Mouse (Mus musculus) forebrain, embryonic 14.5 days (tissue): Measurements from ENCODE around the gene Hbb-y. TPM values are rescaled to one million over a fixed set of nuclear protein-coding genes. Genes with fewer than 3 reads are reported as not detected.
"Not testable (repeated sequence)": the region's sequence is repeated elsewhere in the genome, so short reads cannot be mapped to it uniquely, and the experiment has no call there.

Experiments used
- ATAC-seq: fragments of 200-750 bp; cut with Nextera tagmentation; 2 replicates; pipeline ENCODE4 v1.8.0; 2017; ENCODE audit warnings: mild to moderate bottlenecking, moderate library complexity
- DNase-seq: peaks from one replicate; pipeline ENCODE4 v3.0.0-alpha.2; 2015; ENCODE audit warnings: low spot score
- H3K27ac ChIP-seq: fragments of 300-500 bp; sonication (generic); 2 replicates; pipeline ENCODE4 v1.5.1; 2014; ENCODE audit warnings: low read depth, mild to moderate bottlenecking, control low read depth, low read length, moderate library complexity
- H3K27me3 ChIP-seq: fragments of 300-500 bp; sonication (generic); replicated peaks from 2 replicates; pipeline ENCODE4 v1.6.1; 2014; ENCODE audit warnings: low read length, control low read depth, mixed read lengths; ENCODE audit not compliant: control insufficient read depth, insufficient read depth
- H3K36me3 ChIP-seq: fragments of 300-500 bp; sonication (generic); 2 replicates; pipeline ENCODE4 v1.6.1; 2014; ENCODE audit warnings: low read length, control low read depth; ENCODE audit not compliant: control insufficient read depth, insufficient read depth
- H3K4me1 ChIP-seq: fragments of 300-500 bp; sonication (generic); 2 replicates; pipeline ENCODE4 v1.6.1; 2014; ENCODE audit warnings: antibody characterized with exemption, low read length, control low read depth; ENCODE audit not compliant: control insufficient read depth, insufficient read depth
- H3K4me2 ChIP-seq: fragments of 300-500 bp; sonication (generic); 2 replicates; pipeline ENCODE4 v1.6.1; 2014; ENCODE audit warnings: mild to moderate bottlenecking, control low read depth, low read length
- H3K4me3 ChIP-seq: fragments of 300-500 bp; sonication (generic); 2 replicates; pipeline ENCODE4 v1.5.1; 2014; ENCODE audit warnings: low read depth, low read length, control low read depth
- H3K9ac ChIP-seq: fragments of 300-500 bp; sonication (generic); 2 replicates; pipeline ENCODE4 v1.6.1; 2014; ENCODE audit warnings: mild to moderate bottlenecking, low read length, control low read depth, moderate library complexity
- H3K9me3 ChIP-seq: fragments of 300-500 bp; sonication (generic); replicated peaks from 2 replicates; pipeline ENCODE4 v1.6.1; 2016; ENCODE audit warnings: low read length, control low read depth, mixed read lengths; ENCODE audit not compliant: control insufficient read depth
- WGBS: fragments of 180-500 bp; shearing (Covaris S2); extraction: QIAGEN DNeasy Blood & Tissue Kit; methylation state at CpG from one replicate; pipeline ENCODE4 v1.1.7; 2014; 5-methylcytosine and 5-hydroxymethylcytosine counted together
- polyA plus RNA-seq: library from polyadenylated mRNA; unstranded; fragments of >200 nt; fragmentation: Nextera tagmentation; extraction: Ambion mirVana; gene quantifications from 2 replicates; pipeline ENCODE4 v1.2.1, GENCODE M21; 2014

Hbb-y gene
- polyA plus RNA-seq, 1 experiment from 2014 or later, result 669 TPM

GRCm38 (mm10) chr7:103825536-103826254 lies 27.3 kb downstream of the Hbb-y start:
- Histone ChIP-seq H3K4me1 (no peaks in the 10 kb centered on the region), H3K4me3 (no peak overlapping the region), H3K4me2 (no peak overlapping the region), H3K27ac (no peak overlapping the region), H3K27me3 (no peaks in the 10 kb centered on the region), H3K9me3 (no peaks in the 10 kb centered on the region), H3K9ac (no peak overlapping the region), H3K36me3 (no peaks in the 10 kb centered on the region)
- DNase-seq, result no peak
- ATAC-seq, result no peak
- WGBS, result 89% methylated on average over 3 of the region's 3 CpGs

GRCm38 (mm10) chr7:103824597-103824996 lies 28.4 kb downstream of the Hbb-y start:
- no peak for DNase-seq
- no peaks in the 10 kb centered on the region for H3K9me3 ChIP-seq
- no peak overlapping the region for H3K4me2 ChIP-seq
- no peaks in the 10 kb centered on the region for H3K27me3 ChIP-seq
- 81% methylated on average over 2 of the region's 2 CpGs for WGBS
- ATAC-seq, result no peak
- H3K27ac ChIP-seq, result no peak overlapping the region
- H3K36me3 ChIP-seq, result no peaks in the 10 kb centered on the region
- no peak overlapping the region for H3K9ac ChIP-seq
- H3K4me1 ChIP-seq, result no peaks in the 10 kb centered on the region
- H3K4me3 ChIP-seq, result no peak overlapping the region

- not testable (repeated sequence) for H3K4me3 ChIP-seq, H3K4me2 ChIP-seq, ATAC-seq, H3K9ac ChIP-seq, H3K4me1 ChIP-seq, H3K27me3 ChIP-seq, H3K9me3 ChIP-seq, H3K36me3 ChIP-seq, H3K27ac ChIP-seq, DNase-seq
- 71% methylated on average over 1 of the region's 2 CpGs for WGBS
Measured at GRCm38 (mm10) chr7:103815085-103815484, 37.9 kb downstream of the Hbb-y start.

- no peak for ATAC-seq
- Histone ChIP-seq H3K4me3 (no peak within 1 kb of the TSS), H3K36me3 (no peaks in the 10 kb centered on the region), H3K4me1 (no peaks in the 10 kb centered on the region), H3K27me3 (no peaks in the 10 kb centered on the region), H3K9ac (no peak within 1 kb of the TSS), H3K9me3 (no peaks in the 10 kb centered on the region), H3K27ac (no peak within 1 kb of the TSS), H3K4me2 (no peak within 1 kb of the TSS)
- WGBS, result 88% methylated on average over 3 of the region's 3 CpGs
- DNase-seq, result no peak
Measured at GRCm38 (mm10) chr7:103813766-103814165, 39.2 kb downstream of the Hbb-y start, which contains the start of gene Hbb-bt. Gene Hbb-bt, minus strand, starts transcription at chr7:103813996.

- H3K4me2 ChIP-seq, H3K27me3 ChIP-seq, H3K4me1 ChIP-seq, H3K27ac ChIP-seq, ATAC-seq, H3K9me3 ChIP-seq, H3K4me3 ChIP-seq, H3K9ac ChIP-seq, H3K36me3 ChIP-seq, DNase-seq: not testable (repeated sequence)
- no CpG with 5 or more reads among the region's 3 CpGs for WGBS
Measured at GRCm38 (mm10) chr7:103813152-103813551, 39.9 kb downstream of the Hbb-y start.

GRCm38 (mm10) chr7:103812174-103812573 lies 40.8 kb downstream of the Hbb-y start:
- H3K9ac ChIP-seq, result no peak overlapping the region
- no peaks in the 10 kb centered on the region for H3K9me3 ChIP-seq
- WGBS, result 78% methylated on average over 1 of the region's 1 CpGs
- no peak for ATAC-seq
- H3K4me2 ChIP-seq, result no peak overlapping the region
- DNase-seq, result no peak
- H3K4me1 ChIP-seq, result no peaks in the 10 kb centered on the region
- no peak overlapping the region for H3K27ac ChIP-seq
- H3K27me3 ChIP-seq, result no peaks in the 10 kb centered on the region
- no peaks in the 10 kb centered on the region for H3K36me3 ChIP-seq
- no peak overlapping the region for H3K4me3 ChIP-seq

- Histone ChIP-seq H3K9me3 (no peaks in the 10 kb centered on the region), H3K4me2 (no peak overlapping the region), H3K36me3 (no peaks in the 10 kb centered on the region), H3K9ac (no peak overlapping the region), H3K4me1 (no peaks in the 10 kb centered on the region), H3K27me3 (no peaks in the 10 kb centered on the region), H3K27ac (no peak overlapping the region), H3K4me3 (no peak overlapping the region)
- WGBS, result 95% methylated on average over 1 of the region's 1 CpGs
- ATAC-seq (no peak), DNase-seq (no peak)
Measured at GRCm38 (mm10) chr7:103811223-103811845, 41.7 kb downstream of the Hbb-y start.

GRCm38 (mm10) chr7:103810746-103811145 lies 42.3 kb downstream of the Hbb-y start:
- H3K9me3 ChIP-seq, result no peaks in the 10 kb centered on the region
- no peaks in the 10 kb centered on the region for H3K27me3 ChIP-seq
- no peak overlapping the region for H3K4me3 ChIP-seq
- H3K27ac ChIP-seq, result no peak overlapping the region
- H3K4me2 ChIP-seq, result no peak overlapping the region
- ATAC-seq (no peak), DNase-seq (no peak)
- H3K9ac ChIP-seq, result no peak overlapping the region
- H3K4me1 ChIP-seq, result no peaks in the 10 kb centered on the region
- no peaks in the 10 kb centered on the region for H3K36me3 ChIP-seq
- 80% methylated on average over 3 of the region's 3 CpGs for WGBS

GRCm38 (mm10) chr7:103810296-103810695 lies 42.7 kb downstream of the Hbb-y start:
- H3K9ac ChIP-seq, result no peak overlapping the region
- H3K4me3 ChIP-seq, result no peak overlapping the region
- no peak overlapping the region for H3K27ac ChIP-seq
- no peaks in the 10 kb centered on the region for H3K36me3 ChIP-seq
- H3K27me3 ChIP-seq, result no peaks in the 10 kb centered on the region
- H3K4me2 ChIP-seq, result no peak overlapping the region
- no peak for ATAC-seq
- DNase-seq, result no peak
- 78% methylated on average over 1 of the region's 1 CpGs for WGBS
- no peaks in the 10 kb centered on the region for H3K9me3 ChIP-seq
- no peaks in the 10 kb centered on the region for H3K4me1 ChIP-seq
